Mouse (Mus musculus): ENCODE measurements around the gene Glud1. TPM values are rescaled to one million over a fixed set of nuclear protein-coding genes. Genes with fewer than 3 reads are reported as not detected.

Gene Glud1
- polyA plus RNA-seq, 1 experiment from 2014 or later = 63.2 TPM

DNA sequence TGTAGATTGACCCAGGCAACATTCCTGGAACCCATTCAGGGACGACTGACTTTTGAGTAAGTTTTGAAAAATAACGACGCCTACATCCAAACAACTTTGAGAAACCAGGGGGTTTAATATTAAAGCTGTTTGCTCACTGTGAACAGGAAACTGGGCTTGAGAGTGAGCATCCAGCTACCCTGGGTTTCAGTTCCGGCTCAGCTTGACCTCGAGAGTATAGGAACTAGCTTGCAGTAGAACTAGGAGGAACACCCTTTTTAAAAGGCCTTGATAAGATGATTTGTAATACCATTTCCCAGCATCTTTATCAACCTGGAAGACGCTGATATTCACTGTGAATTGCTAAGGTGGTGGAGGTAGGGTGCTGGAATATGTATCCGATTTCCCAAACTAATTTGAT is 14.2 kb upstream of the Glud1 start:
- no peak overlapping the region for H3K9ac ChIP-seq (replicated peaks; ENCODE audit: low read depth)
- H3K4me1 ChIP-seq (ENCODE audit: insufficient read depth, low read depth, low read length) = 0 out of 2 replicates have a peak, but pooled peaks cover 3% of the 10 kb centered on the region
- no peak for ATAC-seq
- H3K4me2 ChIP-seq (replicated peaks; ENCODE audit: low read depth, low read length) = no peak overlapping the region
- no peaks in the 10 kb centered on the region for H3K27me3 ChIP-seq (replicated peaks; ENCODE audit: insufficient read depth, low read length)
- H3K9me3 ChIP-seq (ENCODE audit: low read length) = no peaks in the 10 kb centered on the region
- H3K36me3 ChIP-seq (ENCODE audit: insufficient read depth, low read length) = no peaks in the 10 kb centered on the region
- WGBS = 81% methylated on average over 7 of the region's 7 CpGs
- no peak overlapping the region for H3K4me3 ChIP-seq (ENCODE audit: low read depth, low read length)
- TF ChIP-seq EP300 (IDR thresholded peaks at IDR 0.05) (no peak), CTCF (IDR thresholded peaks at IDR 0.05) (no peak)
- no peak overlapping the region for H3K27ac ChIP-seq (ENCODE audit: low read length)
- no peak for DNase-seq (ENCODE audit: low spot score)

DNA sequence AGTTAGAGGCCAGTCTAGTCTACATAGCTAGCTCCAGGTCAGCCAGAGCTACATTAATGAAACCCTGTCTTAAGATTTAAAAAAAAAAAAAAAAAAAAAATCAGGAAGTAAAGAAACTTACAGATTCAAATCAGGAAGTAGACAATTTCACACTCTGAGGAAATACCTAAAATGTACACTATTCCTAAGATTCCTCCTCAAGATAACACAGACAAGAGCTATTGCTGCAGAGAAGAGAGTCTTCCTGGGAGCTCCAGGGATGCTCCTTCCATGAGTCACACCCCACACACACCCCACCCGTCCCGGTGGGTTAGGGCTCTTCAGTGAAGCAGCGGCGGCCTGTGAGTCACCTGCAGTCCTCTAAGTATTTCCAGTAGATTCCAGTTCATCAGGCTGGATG is 13.5 kb upstream of the Glud1 start:
- H3K9ac ChIP-seq (replicated peaks; ENCODE audit: low read depth) = no peak overlapping the region
- no peak overlapping the region for H3K27ac ChIP-seq (ENCODE audit: low read length)
- no peak overlapping the region for H3K4me3 ChIP-seq (ENCODE audit: low read depth, low read length)
- H3K36me3 ChIP-seq (ENCODE audit: insufficient read depth, low read length) = no peaks in the 10 kb centered on the region
- H3K4me2 ChIP-seq (replicated peaks; ENCODE audit: low read depth, low read length) = no peak overlapping the region
- 0 out of 2 replicates have a peak, but pooled peaks cover 3% of the 10 kb centered on the region for H3K4me1 ChIP-seq (ENCODE audit: insufficient read depth, low read depth, low read length)
- no peaks in the 10 kb centered on the region for H3K27me3 ChIP-seq (replicated peaks; ENCODE audit: insufficient read depth, low read length)
- ATAC-seq (peak; percentile 88), DNase-seq (ENCODE audit: low spot score) (peak; percentile 60)
- 35% methylated on average over 4 of the region's 4 CpGs for WGBS
- H3K9me3 ChIP-seq (ENCODE audit: low read length) = no peaks in the 10 kb centered on the region
- TF ChIP-seq CTCF (IDR thresholded peaks at IDR 0.05) = no peak

DNA sequence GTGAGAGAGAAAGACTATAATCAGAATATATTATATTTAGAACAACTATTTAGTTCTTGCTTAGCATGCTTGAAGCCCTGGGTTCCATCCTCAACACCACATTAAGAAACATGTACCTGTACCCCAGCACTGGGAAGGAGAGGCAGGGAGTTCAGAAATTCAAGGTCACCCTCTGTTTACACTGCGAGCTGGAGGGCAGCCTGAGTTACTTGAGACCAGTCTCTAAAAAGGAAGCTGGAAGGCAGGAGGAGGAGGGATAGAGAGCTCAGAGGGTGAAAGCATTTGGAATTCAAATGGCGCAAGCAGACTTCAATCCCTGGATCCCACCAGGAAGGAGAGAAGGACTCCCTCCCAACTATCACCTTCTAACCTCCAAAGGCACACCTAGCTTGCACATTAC is 12.9 kb upstream of the Glud1 start:
- TF ChIP-seq CTCF (IDR thresholded peaks at IDR 0.05) = no peak
- no peak for TF ChIP-seq EP300 (IDR thresholded peaks at IDR 0.05)
- DNase-seq (ENCODE audit: low spot score) (no peak), ATAC-seq (no peak)
- H3K27me3 ChIP-seq (replicated peaks; ENCODE audit: insufficient read depth, low read length) = no peaks in the 10 kb centered on the region
- no peaks in the 10 kb centered on the region for H3K36me3 ChIP-seq (ENCODE audit: insufficient read depth, low read length)
- WGBS = 42% methylated on average over 2 of the region's 2 CpGs
- no peak overlapping the region for H3K4me3 ChIP-seq (ENCODE audit: low read depth, low read length)
- H3K4me2 ChIP-seq (replicated peaks; ENCODE audit: low read depth, low read length) = no peak overlapping the region
- H3K27ac ChIP-seq (ENCODE audit: low read length) = peak overlapping the region; percentile 43; the same call in 1 of the 2 replicates
- H3K9ac ChIP-seq (replicated peaks; ENCODE audit: low read depth) = no peak overlapping the region
- H3K4me1 ChIP-seq (ENCODE audit: insufficient read depth, low read depth, low read length) = 0 out of 2 replicates have a peak, but pooled peaks cover 3% of the 10 kb centered on the region
- no peaks in the 10 kb centered on the region for H3K9me3 ChIP-seq (ENCODE audit: low read length)

DNA sequence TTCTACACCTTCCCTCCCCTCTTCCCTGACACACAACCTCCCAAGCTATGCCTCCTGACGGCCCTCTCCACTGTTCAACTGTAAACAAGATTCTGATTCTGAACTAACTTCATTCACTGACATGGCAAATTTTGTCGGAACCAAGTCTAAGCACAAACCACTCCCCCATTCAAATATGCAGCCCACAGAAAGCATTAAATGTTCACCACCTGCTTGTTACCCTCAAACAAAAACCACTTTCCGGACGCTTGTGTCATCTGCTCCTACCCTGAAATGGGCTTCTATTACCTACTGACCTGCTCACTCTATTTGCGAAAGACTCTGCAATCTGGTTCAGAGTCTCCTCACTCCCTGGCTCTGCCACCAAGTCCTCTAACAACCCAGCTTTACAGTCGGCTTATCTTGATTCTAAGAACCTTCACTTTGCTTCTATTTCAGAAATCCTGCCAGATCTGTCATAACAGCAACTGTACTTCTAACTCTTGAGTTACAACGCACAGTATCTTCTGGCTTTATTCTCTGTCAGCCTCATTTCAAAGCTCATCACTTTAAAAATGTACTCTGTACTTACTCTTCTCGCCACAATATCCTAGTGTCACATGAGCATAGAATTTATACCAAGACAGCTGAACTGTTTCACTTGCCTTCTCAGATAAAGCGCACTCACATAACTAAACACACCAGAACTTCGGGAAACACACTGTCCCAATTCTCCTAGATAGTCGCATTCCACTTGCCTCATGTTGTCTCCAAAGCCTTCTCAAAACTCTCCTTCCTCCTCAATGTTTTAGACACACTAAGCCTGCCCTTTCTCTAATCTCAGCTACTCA is 11.4 kb upstream of the Glud1 start:
- WGBS = 52% methylated on average over 11 of the region's 11 CpGs
- Histone ChIP-seq H3K9me3 (ENCODE audit: low read length) (no peaks in the 10 kb centered on the region), H3K4me3 (ENCODE audit: low read depth, low read length) (no peak overlapping the region), H3K4me2 (replicated peaks; ENCODE audit: low read depth, low read length) (no peak overlapping the region), H3K4me1 (ENCODE audit: insufficient read depth, low read depth, low read length) (0 out of 2 replicates have a peak, but pooled peaks cover 3% of the 10 kb centered on the region), H3K27ac (ENCODE audit: low read length) (0 out of 2 replicates have a peak overlapping the region, but pooled peaks have one; percentile 2), H3K36me3 (ENCODE audit: insufficient read depth, low read length) (no peaks in the 10 kb centered on the region), H3K27me3 (replicated peaks; ENCODE audit: insufficient read depth, low read length) (no peaks in the 10 kb centered on the region), H3K9ac (replicated peaks; ENCODE audit: low read depth) (no peak overlapping the region)
- DNase-seq (ENCODE audit: low spot score) = peak; percentile 63
- peak; percentile 43 for ATAC-seq
- TF ChIP-seq EP300 (IDR thresholded peaks at IDR 0.05) (0 out of 2 replicates have a peak, but pooled peaks have one; percentile 21), CTCF (IDR thresholded peaks at IDR 0.05) (no peak)

DNA sequence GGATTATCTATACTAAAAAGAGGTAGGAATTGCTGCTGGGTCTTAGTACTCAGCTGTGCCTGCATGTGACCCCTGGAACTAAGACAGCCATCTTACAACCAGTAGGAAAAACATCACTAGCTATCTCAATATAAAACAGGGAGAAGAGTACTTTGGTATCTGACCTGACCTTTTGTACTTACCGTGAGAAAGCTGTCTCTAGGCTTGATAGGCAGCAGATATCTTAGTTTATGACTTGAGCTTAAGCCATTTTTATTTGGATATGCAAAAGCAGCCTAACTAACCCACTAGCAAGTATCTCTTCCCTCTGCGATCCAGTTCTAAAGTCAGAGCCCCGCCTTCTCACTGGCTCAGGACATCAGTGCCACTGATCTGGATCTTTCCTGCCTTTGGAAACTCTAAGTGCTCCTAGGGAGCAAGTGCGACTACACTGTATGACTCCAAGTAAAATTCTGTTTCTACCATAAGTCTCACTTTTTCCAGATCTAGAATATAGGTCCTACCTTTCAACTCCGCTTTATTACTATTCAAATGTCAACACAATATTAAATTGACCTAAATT is 7.8 kb upstream of the Glud1 start:
- 73% methylated on average over 5 of the region's 5 CpGs for WGBS

DNA sequence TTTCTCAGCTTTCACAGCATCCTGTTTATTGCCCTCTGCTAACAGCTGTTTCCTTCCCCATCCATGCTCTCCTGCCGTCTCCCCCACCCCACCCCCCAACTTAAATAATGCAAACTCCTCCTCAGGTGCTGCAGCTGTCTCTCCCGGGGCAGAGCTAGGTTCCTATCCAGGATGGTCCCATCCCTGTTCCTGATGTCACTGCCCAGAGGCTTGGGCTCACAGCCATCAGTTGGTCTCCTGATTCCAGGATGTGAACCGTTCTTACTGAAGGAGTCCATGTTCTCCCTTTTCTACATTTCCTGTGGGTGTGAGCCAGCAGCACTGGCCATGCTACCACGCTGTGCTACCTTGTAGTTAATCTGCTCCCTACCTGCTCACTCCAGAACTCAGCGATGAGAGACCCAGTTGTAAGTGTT is 7.3 kb upstream of the Glud1 start:
- H3K4me3 ChIP-seq (ENCODE audit: low read depth, low read length) = no peak overlapping the region
- H3K27me3 ChIP-seq (replicated peaks; ENCODE audit: insufficient read depth, low read length) = no peaks in the 10 kb centered on the region
- no peaks in the 10 kb centered on the region for H3K36me3 ChIP-seq (ENCODE audit: insufficient read depth, low read length)
- no peak for TF ChIP-seq EP300 (IDR thresholded peaks at IDR 0.05)
- TF ChIP-seq CTCF (IDR thresholded peaks at IDR 0.05) = no peak
- 0 out of 2 replicates have a peak, but pooled peaks cover 3% of the 10 kb centered on the region for H3K4me1 ChIP-seq (ENCODE audit: insufficient read depth, low read depth, low read length)
- 0 out of 2 replicates have a peak overlapping the region, but pooled peaks have one; percentile 14 for H3K27ac ChIP-seq (ENCODE audit: low read length)
- no peak overlapping the region for H3K9ac ChIP-seq (replicated peaks; ENCODE audit: low read depth)
- no peaks in the 10 kb centered on the region for H3K9me3 ChIP-seq (ENCODE audit: low read length)
- ATAC-seq (0 out of 2 replicates have a peak, but pooled peaks have one; percentile 23), DNase-seq (ENCODE audit: low spot score) (peak; percentile 14)
- 37% methylated on average over 5 of the region's 5 CpGs for WGBS
- H3K4me2 ChIP-seq (replicated peaks; ENCODE audit: low read depth, low read length) = no peak overlapping the region

More for the DNA sequence above, 7.8 kb upstream of the Glud1 start:
- no peak overlapping the region for H3K4me2 ChIP-seq (replicated peaks; ENCODE audit: low read depth, low read length)
- no peaks in the 10 kb centered on the region for H3K27me3 ChIP-seq (replicated peaks; ENCODE audit: insufficient read depth, low read length)
- H3K4me1 ChIP-seq (ENCODE audit: insufficient read depth, low read depth, low read length) = 0 out of 2 replicates have a peak, but pooled peaks cover 3% of the 10 kb centered on the region
- no peak for DNase-seq (ENCODE audit: low spot score)
- H3K9ac ChIP-seq (replicated peaks; ENCODE audit: low read depth) = no peak overlapping the region
- no peak for ATAC-seq
- H3K4me3 ChIP-seq (ENCODE audit: low read depth, low read length) = no peak overlapping the region
- no peaks in the 10 kb centered on the region for H3K9me3 ChIP-seq (ENCODE audit: low read length)
- no peaks in the 10 kb centered on the region for H3K36me3 ChIP-seq (ENCODE audit: insufficient read depth, low read length)
- no peak overlapping the region for H3K27ac ChIP-seq (ENCODE audit: low read length)
- TF ChIP-seq CTCF (IDR thresholded peaks at IDR 0.05) (no peak), EP300 (IDR thresholded peaks at IDR 0.05) (no peak)
